Mouse (Mus musculus) stomach, postnatal 0 days (tissue): ENCODE data around the gene Ubash3b. TPM values are rescaled to one million over a fixed set of nuclear protein-coding genes. Genes with fewer than 3 reads are reported as not detected.

Experiments
- ATAC-seq: fragments of 200-750 bp; cut with Nextera tagmentation; 2 replicates; pipeline ENCODE4 v1.8.0; 2017; ENCODE audit not compliant: low FRiP score, low TSS enrichment
- DNase-seq: peaks from one replicate; pipeline ENCODE4 v3.0.0-alpha.2; 2016; ENCODE audit warnings: low spot score
- H3K27ac ChIP-seq: fragments of 300-500 bp; sonication (generic); replicated peaks from 2 replicates; pipeline ENCODE4 v1.5.1; 2014; ENCODE audit warnings: mild to moderate bottlenecking, control low read depth
- H3K27me3 ChIP-seq: fragments of 300-500 bp; sonication (generic); 2 replicates; pipeline ENCODE4 v1.6.1; 2014; ENCODE audit warnings: low read length; ENCODE audit not compliant: control insufficient read depth, insufficient read depth
- H3K36me3 ChIP-seq: fragments of 300-500 bp; sonication (generic); 2 replicates; pipeline ENCODE4 v1.6.1; 2014; ENCODE audit warnings: low read length, mixed read lengths; ENCODE audit not compliant: control insufficient read depth, insufficient read depth
- H3K4me1 ChIP-seq: fragments of 300-500 bp; sonication (generic); replicated peaks from 2 replicates; pipeline ENCODE4 v1.6.1; 2014; ENCODE audit warnings: antibody characterized with exemption; ENCODE audit not compliant: control insufficient read depth, insufficient read depth
- H3K4me2 ChIP-seq: fragments of 300-500 bp; sonication (generic); replicated peaks from 2 replicates; pipeline ENCODE4 v1.6.1; 2014; ENCODE audit warnings: low read depth, mild to moderate bottlenecking, control low read depth, moderate library complexity
- H3K4me3 ChIP-seq: fragments of 300-500 bp; sonication (generic); 2 replicates; pipeline ENCODE4 v1.5.1; 2014; ENCODE audit warnings: low read depth, low read length, control low read depth
- H3K9ac ChIP-seq: fragments of 300-500 bp; sonication (generic); 2 replicates; pipeline ENCODE4 v1.6.1; 2014; ENCODE audit warnings: mild to moderate bottlenecking, low read length, control low read depth, mixed read lengths
- H3K9me3 ChIP-seq: fragments of 300-500 bp; sonication (generic); 2 replicates; pipeline ENCODE4 v1.6.1; 2016; ENCODE audit warnings: low read length; ENCODE audit not compliant: control insufficient read depth
- CTCF ChIP-seq: IDR thresholded peaks from 2 replicates; pipeline ENCODE4 v1.5.1; 2016; ENCODE audit warnings: antibody characterized with exemption, low read depth, mild to moderate bottlenecking, moderate library complexity
- EP300 ChIP-seq: optimal IDR thresholded peaks from 2 replicates; pipeline ENCODE3; 2016; ENCODE audit warnings: antibody characterized with exemption
- WGBS: fragments of 180-500 bp; shearing (Covaris S2); extraction: QIAGEN DNeasy Blood & Tissue Kit; methylation state at CpG from one replicate; pipeline ENCODE4 v1.1.7; 2014; 5-methylcytosine and 5-hydroxymethylcytosine counted together
- polyA plus RNA-seq: library from polyadenylated mRNA; unstranded; fragments of >200 nt; fragmentation: Nextera tagmentation; extraction: Ambion mirVana; gene quantifications from 2 replicates; pipeline ENCODE4 v1.2.1, GENCODE M21; 2015

The Ubash3b gene
- polyA plus RNA-seq, 1 experiment from 2014 or later: 1.4 TPM

- Histone ChIP-seq H3K27me3 (no peaks in the 10 kb centered on the region), H3K9ac (no peak overlapping the region), H3K4me3 (no peak overlapping the region), H3K9me3 (no peaks in the 10 kb centered on the region), H3K36me3 (no peaks in the 10 kb centered on the region), H3K27ac (no peak overlapping the region), H3K4me1 (no peaks in the 10 kb centered on the region), H3K4me2 (no peak overlapping the region)
- no peak for TF ChIP-seq EP300
- no peak for TF ChIP-seq CTCF
- WGBS: 76% methylated on average over 6 of the region's 6 CpGs
- ATAC-seq (no peak), DNase-seq (no peak)
Measured at GRCm38 (mm10) chr9:41072786-41073185, 88.7 kb downstream of the Ubash3b start.

DNA sequence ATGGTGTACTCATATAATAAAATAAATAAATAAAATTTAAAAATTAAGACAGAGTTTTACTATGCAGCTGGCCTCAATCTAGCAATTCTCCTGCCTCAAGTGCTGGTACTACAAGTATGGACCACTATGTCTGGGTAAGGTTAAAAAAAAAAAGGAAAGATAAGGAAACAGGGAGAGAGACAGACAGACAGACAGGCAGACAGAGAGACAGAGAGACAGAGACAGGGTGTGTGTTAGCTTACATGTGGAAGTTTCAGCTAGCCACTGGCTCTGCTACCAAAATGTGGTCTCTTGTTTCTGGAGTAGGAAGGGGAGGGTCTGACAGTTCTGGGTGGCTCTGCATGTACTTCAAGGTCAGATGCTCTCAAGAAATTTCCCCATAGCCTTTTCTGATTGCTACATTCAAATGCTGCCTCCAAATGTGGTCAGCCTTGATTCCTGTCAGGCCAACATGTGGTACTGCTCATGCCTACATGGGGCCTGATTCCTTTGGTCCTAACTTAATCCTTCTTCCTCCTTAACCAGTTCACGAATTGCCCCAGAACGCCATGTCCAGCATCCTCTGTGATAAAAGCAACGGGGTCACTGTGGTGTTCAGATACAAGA is 89.5 kb downstream of the Ubash3b start:
- no peaks in the 10 kb centered on the region for H3K9me3 ChIP-seq
- H3K36me3 ChIP-seq: no peaks in the 10 kb centered on the region
- no peak for DNase-seq
- no peak overlapping the region for H3K9ac ChIP-seq
- H3K4me1 ChIP-seq: no peaks in the 10 kb centered on the region
- H3K4me2 ChIP-seq: no peak overlapping the region
- H3K27me3 ChIP-seq: no peaks in the 10 kb centered on the region
- no peak overlapping the region for H3K4me3 ChIP-seq
- H3K27ac ChIP-seq: no peak overlapping the region
- ATAC-seq: no peak
- no peak for TF ChIP-seq CTCF
- WGBS: 69% methylated on average over 3 of the region's 3 CpGs

DNA sequence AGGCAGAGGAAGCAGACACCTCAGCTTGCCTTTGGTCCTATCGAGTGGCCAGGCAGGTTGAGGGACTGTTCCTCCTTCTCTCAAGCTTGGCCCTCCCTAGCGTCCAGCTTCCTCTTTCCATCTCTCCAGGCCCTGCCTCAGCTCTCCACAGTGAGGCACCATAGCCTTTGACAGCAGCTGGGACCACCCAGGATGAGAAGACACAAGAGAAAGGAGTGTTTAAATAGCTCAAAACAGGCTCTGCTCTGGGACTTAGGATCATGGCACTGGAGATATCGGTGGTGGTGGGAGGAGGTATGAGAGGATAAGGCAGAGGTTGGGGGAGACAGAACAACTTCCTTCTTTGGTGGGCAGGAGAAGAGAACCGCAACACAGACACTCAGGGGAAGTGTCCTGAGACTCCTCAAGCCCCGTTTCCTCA is 90.7 kb downstream of the Ubash3b start:
- ATAC-seq (no peak), DNase-seq (no peak)
- no peak overlapping the region for H3K4me2 ChIP-seq
- no peaks in the 10 kb centered on the region for H3K4me1 ChIP-seq
- no peak overlapping the region for H3K4me3 ChIP-seq
- H3K27ac ChIP-seq: no peak overlapping the region
- no peaks in the 10 kb centered on the region for H3K36me3 ChIP-seq
- WGBS: 40% methylated on average over 5 of the region's 5 CpGs
- H3K9ac ChIP-seq: no peak overlapping the region
- H3K9me3 ChIP-seq: no peaks in the 10 kb centered on the region
- H3K27me3 ChIP-seq: no peaks in the 10 kb centered on the region
- TF ChIP-seq CTCF (peak; percentile 64), EP300 (no peak)

- H3K27ac ChIP-seq: no peak overlapping the region
- WGBS: 76% methylated on average over 5 of the region's 5 CpGs
- TF ChIP-seq CTCF (no peak), EP300 (no peak)
- H3K27me3 ChIP-seq: no peaks in the 10 kb centered on the region
- no peaks in the 10 kb centered on the region for H3K36me3 ChIP-seq
- H3K4me1 ChIP-seq: no peaks in the 10 kb centered on the region
- no peak overlapping the region for H3K4me3 ChIP-seq
- DNase-seq (no peak), ATAC-seq (no peak)
- no peak overlapping the region for H3K9ac ChIP-seq
- H3K9me3 ChIP-seq: no peaks in the 10 kb centered on the region
- H3K4me2 ChIP-seq: no peak overlapping the region
Measured at GRCm38 (mm10) chr9:41069509-41069908, 92.0 kb downstream of the Ubash3b start.

- Histone ChIP-seq H3K27me3 (no peaks in the 10 kb centered on the region), H3K36me3 (no peaks in the 10 kb centered on the region), H3K4me3 (no peak overlapping the region), H3K9ac (no peak overlapping the region), H3K4me1 (no peaks in the 10 kb centered on the region), H3K9me3 (no peaks in the 10 kb centered on the region), H3K4me2 (no peak overlapping the region), H3K27ac (no peak overlapping the region)
- 54% methylated on average over 5 of the region's 5 CpGs for WGBS
- TF ChIP-seq CTCF (no peak), EP300 (no peak)
- no peak for DNase-seq
- no peak for ATAC-seq
Measured at GRCm38 (mm10) chr9:41061446-41061845, 100.1 kb downstream of the Ubash3b start.

DNA sequence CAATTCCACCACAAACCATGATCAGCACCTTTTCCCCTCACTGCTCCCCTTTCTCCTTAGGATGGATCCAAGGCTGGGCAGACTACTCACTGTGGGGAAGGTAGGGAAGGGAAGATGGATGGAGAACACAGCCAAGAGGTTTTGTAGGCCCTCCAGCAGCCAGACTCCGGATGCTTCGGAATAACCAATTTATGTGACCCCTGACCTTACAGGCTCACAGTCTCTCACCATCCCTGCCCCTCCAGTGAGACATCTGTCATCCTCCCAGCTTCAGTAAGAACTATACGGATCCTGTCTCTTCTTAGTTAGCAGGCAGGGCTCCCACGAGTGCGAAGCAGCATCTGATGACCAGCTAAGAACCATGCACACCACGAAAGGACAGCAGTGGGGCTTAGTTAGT is 100.9 kb downstream of the Ubash3b start:
- Histone ChIP-seq H3K27ac (no peak overlapping the region), H3K4me2 (no peak overlapping the region), H3K36me3 (no peaks in the 10 kb centered on the region), H3K9ac (no peak overlapping the region), H3K27me3 (no peaks in the 10 kb centered on the region), H3K4me1 (no peaks in the 10 kb centered on the region), H3K4me3 (no peak overlapping the region), H3K9me3 (no peaks in the 10 kb centered on the region)
- WGBS: 71% methylated on average over 6 of the region's 6 CpGs
- no peak for TF ChIP-seq CTCF
- no peak for TF ChIP-seq EP300
- no peak for ATAC-seq
- no peak for DNase-seq
